Mouse (Mus musculus) activated CD4-positive, CD25-positive, alpha-beta regulatory T cell (primary cell): ENCODE data around the gene Rgs14. TPM values are rescaled to one million over a fixed set of nuclear protein-coding genes. Genes with fewer than 3 reads are reported as not detected.

Source experiments
- polyA plus RNA-seq, 2 experiments: library from polyadenylated mRNA; unstranded; fragments of 100-300 nt; shearing (Covaris generic); gene quantifications; one replicate each; pipeline ENCODE4 v1.2.1; 2017

The Rgs14 gene
- polyA plus RNA-seq: 100 to 1,000 TPM in 1 of 2 experiments, 10 to 100 TPM in 1; 85.2 to 155 TPM

DNA sequence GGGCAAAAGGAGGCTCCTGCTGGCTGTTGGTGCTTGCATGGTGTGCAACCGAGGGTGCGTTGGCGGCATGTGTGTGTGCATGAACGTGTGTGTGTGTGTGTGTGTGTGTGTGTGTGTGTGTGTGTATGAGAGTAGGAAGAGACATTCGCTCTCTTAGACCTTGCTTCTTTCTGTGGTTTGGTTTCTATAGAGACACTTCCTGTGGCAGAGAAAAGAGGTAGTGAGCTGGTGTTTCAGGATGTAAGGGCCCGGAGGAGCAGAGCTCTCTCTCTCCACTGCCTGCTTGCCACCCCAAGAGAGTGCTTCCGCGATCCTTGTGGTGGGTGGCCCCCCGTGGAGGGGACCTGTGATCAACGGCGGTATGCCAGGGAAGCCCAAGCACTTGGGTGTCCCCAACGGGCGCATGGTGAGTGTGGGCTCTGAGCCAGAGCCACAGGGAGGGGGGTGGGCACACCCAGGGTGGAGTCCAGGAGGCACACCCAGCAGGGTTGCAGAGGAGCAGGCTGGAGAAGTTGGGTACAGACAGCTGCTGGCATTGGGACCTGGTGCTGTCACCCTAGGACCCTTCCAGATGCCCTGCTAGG lies at the start of gene Rgs14:
Gene Rgs14, plus strand, starts transcription at position 202 of the 584 bp plus-strand sequence.

GRCm38 (mm10) chr13:55319931-55320533 lies 49.5 kb upstream of the Rgs14 start, which contains the start of gene Prelid1:
Prelid1 (plus strand) TSS chr13:55320500.

DNA sequence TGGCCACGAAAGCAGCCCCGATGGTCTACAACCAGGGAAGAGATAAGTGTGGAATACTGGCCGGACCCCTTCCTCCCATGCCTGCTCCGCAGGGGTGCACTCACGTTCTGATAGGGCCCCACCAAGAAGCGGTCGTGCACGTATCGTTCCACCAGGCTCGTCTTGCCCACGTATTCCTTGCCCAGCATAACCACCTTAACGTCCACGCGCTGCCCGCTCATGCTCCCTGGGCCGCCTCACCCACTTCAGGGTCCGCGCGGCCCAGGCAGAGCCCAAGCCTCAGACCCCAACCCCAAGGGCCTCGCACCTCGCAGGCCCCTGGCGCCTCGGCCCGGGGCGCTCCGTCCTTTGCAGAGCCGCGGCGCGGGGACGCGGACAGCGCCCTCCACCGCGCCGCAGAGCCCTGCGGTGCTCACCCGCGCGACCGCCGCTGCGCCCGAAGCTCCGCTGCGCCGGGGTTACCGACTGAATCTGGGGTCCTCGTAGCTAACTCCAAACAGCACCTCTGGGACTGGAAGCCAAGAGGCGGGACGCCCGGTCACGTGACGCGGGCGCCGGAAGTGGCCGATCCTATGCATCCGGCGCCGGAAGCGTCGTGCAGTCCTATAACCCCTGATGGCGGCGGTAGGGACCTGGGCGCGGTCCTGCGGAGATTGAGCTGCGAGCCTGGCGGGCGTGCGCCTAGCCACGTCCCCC lies 48.0 kb upstream of the Rgs14 start, which contains the start of gene Rab24:
Gene Rab24, minus strand, starts transcription at position 513 of the 696 bp plus-strand sequence.

GRCm38 (mm10) chr13:55329683-55330566 lies 39.6 kb upstream of the Rgs14 start, which contains the start of gene Mxd3:
Mxd3 (minus strand) TSS chr13:55329823.

GRCm38 (mm10) chr13:55362453-55363060 lies 7.0 kb upstream of the Rgs14 start, which contains the start of gene Lman2:
Lman2 (minus strand) TSS chr13:55362783.

GRCm38 (mm10) chr13:55398088-55398487 lies 28.6 kb downstream of the Rgs14 start, which contains the start of gene Slc34a1:
Slc34a1 (plus strand) TSS chr13:55398187.

GRCm38 (mm10) chr13:55414743-55415380 lies 45.3 kb downstream of the Rgs14 start, which contains the start of gene Pfn3:
Pfn3 (minus strand) TSS chr13:55415232.

DNA sequence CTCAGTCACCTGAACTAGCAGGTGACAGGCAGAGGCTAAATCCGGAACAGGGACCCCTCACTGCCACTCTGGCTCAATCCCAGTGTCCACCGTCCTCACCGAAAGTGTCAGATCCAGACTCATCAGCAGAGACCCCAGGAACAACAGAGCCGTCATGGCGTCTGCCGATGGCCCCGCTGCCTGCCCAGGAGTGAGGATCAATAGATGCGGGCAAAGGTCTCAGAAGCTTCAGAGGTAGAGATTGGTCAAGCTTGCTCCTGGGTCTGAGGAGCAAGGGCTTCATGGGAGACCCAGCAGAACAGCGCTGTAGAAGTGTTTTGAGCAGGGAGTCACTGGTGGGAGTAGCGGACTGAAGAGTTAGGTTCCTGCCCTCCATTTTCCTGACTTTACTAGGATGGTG lies 57.1 kb downstream of the Rgs14 start, which contains the start of gene F12:
Gene F12, minus strand, starts transcription at position 181 of the 400 bp plus-strand sequence.

Other genes starting within 250 kb of the Rgs14 start
- gene Gm17617, start 236.2 kb upstream of the Rgs14 start, polyA plus RNA-seq: not detected
- gene Fgfr4, start 217.1 kb upstream of the Rgs14 start, polyA plus RNA-seq: not detected
- gene Nsd1, start 159.9 kb upstream of the Rgs14 start, polyA plus RNA-seq: 10 to 100 TPM; 74.9 to 80.4 TPM
- 100 to 1,000 TPM; 419 to 452 TPM for gene Prelid1, start 49.2 kb upstream of the Rgs14 start, polyA plus RNA-seq
- 100 to 1,000 TPM; 121 to 134 TPM for gene Rab24, start 47.8 kb upstream of the Rgs14 start, polyA plus RNA-seq
- gene Mxd3, start 39.9 kb upstream of the Rgs14 start, polyA plus RNA-seq: 10 to 100 TPM in 1 of 2 experiments, 1 to 10 TPM in 1; 6.7 to 11.3 TPM
- gene Lman2, start 6.9 kb upstream of the Rgs14 start, polyA plus RNA-seq: 100 to 1,000 TPM; 118 to 171 TPM
- gene Slc34a1, start 28.5 kb downstream of the Rgs14 start, polyA plus RNA-seq: under 1 TPM in 1 of 2 experiments, not detected in 1; 0.21 TPM
- gene Pfn3, start 45.5 kb downstream of the Rgs14 start, polyA plus RNA-seq: not detected
- gene F12, start 57.1 kb downstream of the Rgs14 start, polyA plus RNA-seq: not detected
- 100 to 1,000 TPM; 307 to 363 TPM for gene Grk6, start 75.3 kb downstream of the Rgs14 start, polyA plus RNA-seq
- gene Prr7, start 94.5 kb downstream of the Rgs14 start, polyA plus RNA-seq: 10 to 100 TPM in 1 of 2 experiments, 1 to 10 TPM in 1; 5.3 to 12.3 TPM
- gene Dbn1, start 118.4 kb downstream of the Rgs14 start, polyA plus RNA-seq: under 1 TPM; 0.07 to 0.42 TPM
- gene Pdlim7, start 143.9 kb downstream of the Rgs14 start, polyA plus RNA-seq: 10 to 100 TPM; 10.3 to 12.4 TPM
- 1 to 10 TPM; 1.0 to 2.0 TPM for gene Dok3, start 159.6 kb downstream of the Rgs14 start, polyA plus RNA-seq
- gene Ddx41, start 166.9 kb downstream of the Rgs14 start, polyA plus RNA-seq: 10 to 100 TPM; 65.1 to 77.7 TPM
- gene Fam193b, start 201.4 kb downstream of the Rgs14 start, polyA plus RNA-seq: 10 to 100 TPM; 48.0 to 51.3 TPM
- gene Tmed9, start 204.0 kb downstream of the Rgs14 start, polyA plus RNA-seq: 100 to 1,000 TPM; 274 to 325 TPM
- 10 to 100 TPM; 34.5 to 35.0 TPM for gene B4galt7, start 230.2 kb downstream of the Rgs14 start, polyA plus RNA-seq